Mouse (Mus musculus) embryonic facial prominence, embryonic 10.5 days (tissue): ENCODE measurements around the gene Hsf2bp. TPM values are rescaled to one million over a fixed set of nuclear protein-coding genes. Genes with fewer than 3 reads are reported as not detected.

Experiments
- DNase-seq: peaks from one replicate; pipeline ENCODE4 v3.0.0-alpha.2; 2017; ENCODE audit warnings: low spot score
- H3K27ac ChIP-seq: fragments of 300-500 bp; sonication (generic); replicated peaks from 2 replicates; pipeline ENCODE4 v1.5.1; 2016; ENCODE audit warnings: mild to moderate bottlenecking
- H3K27me3 ChIP-seq: fragments of 300-500 bp; sonication (generic); replicated peaks from 2 replicates; pipeline ENCODE4 v1.6.1; 2016; ENCODE audit warnings: low read depth, mild to moderate bottlenecking; ENCODE audit not compliant: poor library complexity, severe bottlenecking
- H3K36me3 ChIP-seq: fragments of 300-500 bp; sonication (generic); replicated peaks from 2 replicates; pipeline ENCODE4 v1.6.1; 2016; ENCODE audit warnings: mild to moderate bottlenecking, moderate library complexity
- H3K4me1 ChIP-seq: fragments of 300-500 bp; sonication (generic); 2 replicates; pipeline ENCODE4 v1.6.1; 2016
- H3K4me3 ChIP-seq: fragments of 300-500 bp; sonication (generic); 2 replicates; pipeline ENCODE4 v1.5.1; 2016; ENCODE audit warnings: mild to moderate bottlenecking, moderate library complexity
- H3K9me3 ChIP-seq: fragments of 300-500 bp; sonication (generic); 2 replicates; pipeline ENCODE4 v1.6.1; 2016; ENCODE audit warnings: mild to moderate bottlenecking
- WGBS: fragments of 180-500 bp; shearing (Covaris S2); methylation state at CpG from one replicate; pipeline ENCODE4 v1.1.7; 2016; 5-methylcytosine and 5-hydroxymethylcytosine counted together
- polyA plus RNA-seq: library from polyadenylated mRNA; unstranded; fragments of >200 nt; fragmentation: Nextera tagmentation; extraction: Ambion mirVana; gene quantifications from 2 replicates; pipeline ENCODE4 v1.2.1, GENCODE M21; 2016

Hsf2bp gene
- polyA plus RNA-seq, 1 experiment from 2014 or later = 0.54 TPM

DNA sequence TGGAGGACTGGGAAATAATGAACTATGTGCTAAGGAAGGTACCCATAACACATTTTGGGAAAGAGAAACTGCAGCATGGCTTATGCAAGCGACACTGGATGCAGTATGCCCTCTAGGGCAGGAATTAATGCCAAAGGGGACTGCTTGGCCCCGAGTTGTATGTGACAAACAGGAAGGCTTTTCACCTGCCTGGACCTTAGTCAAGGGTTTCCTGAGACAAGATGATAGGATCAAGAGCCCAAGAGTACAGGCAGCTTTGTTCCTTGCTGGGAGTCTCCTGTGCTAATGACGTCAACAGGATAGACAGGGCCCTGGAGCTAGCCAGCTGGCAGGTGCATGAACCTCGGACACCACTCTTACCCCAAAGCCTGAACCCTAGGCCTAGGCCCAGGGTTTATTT, 95.5 kb downstream of the Hsf2bp start:
- no peak for DNase-seq
- Histone ChIP-seq H3K4me3 (no peak overlapping the region), H3K27ac (no peak overlapping the region), H3K27me3 (no peaks in the 10 kb centered on the region), H3K9me3 (no peaks in the 10 kb centered on the region), H3K36me3 (no peaks in the 10 kb centered on the region), H3K4me1 (peaks cover 37% of the 10 kb centered on the region)
- 78% methylated on average over 4 of the region's 4 CpGs for WGBS

DNA sequence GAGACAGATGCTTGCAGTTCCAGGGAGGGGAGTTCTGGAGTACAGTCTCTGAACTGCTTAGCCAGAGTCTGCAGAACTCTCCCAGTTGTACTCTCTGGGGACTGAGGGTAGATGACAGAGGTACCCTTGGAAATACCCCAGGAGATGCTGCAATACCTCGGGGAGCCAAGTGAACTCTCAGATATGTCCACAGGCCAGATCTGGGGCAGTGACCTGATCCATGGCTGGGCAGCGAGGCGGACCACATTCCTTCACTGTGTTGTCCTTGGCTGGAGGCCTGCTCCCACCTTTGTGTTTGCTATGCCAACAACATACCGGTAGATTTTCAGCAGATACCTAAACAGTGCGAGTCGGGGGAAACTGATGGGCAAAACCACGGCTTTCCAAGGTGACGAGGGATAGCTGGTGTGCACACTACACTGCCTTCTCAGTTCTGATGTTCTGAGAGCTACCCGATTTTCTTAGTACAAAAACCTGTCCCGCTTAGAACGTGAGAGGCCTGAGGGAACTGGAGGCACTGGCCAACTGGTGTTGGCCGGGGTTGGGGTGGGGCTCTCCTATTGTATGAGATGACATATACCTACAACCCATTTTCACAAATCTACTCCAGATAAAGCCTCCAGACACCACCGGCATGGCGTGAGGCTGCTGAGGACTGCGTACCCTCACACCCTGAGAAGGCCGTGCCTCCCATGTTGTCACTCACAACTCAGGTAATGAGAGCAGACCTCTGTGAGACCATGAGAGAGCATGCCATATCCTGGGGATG, 96.7 kb downstream of the Hsf2bp start:
- WGBS = 85% methylated on average over 16 of the region's 16 CpGs
- DNase-seq = no peak
- H3K4me3 ChIP-seq = no peak overlapping the region
- peaks cover 46% of the 10 kb centered on the region for H3K4me1 ChIP-seq
- peak overlapping the region; percentile 2; the same call in 1 of the 2 replicates for H3K27ac ChIP-seq
- H3K27me3 ChIP-seq = no peaks in the 10 kb centered on the region
- no peaks in the 10 kb centered on the region for H3K9me3 ChIP-seq
- no peaks in the 10 kb centered on the region for H3K36me3 ChIP-seq

DNA sequence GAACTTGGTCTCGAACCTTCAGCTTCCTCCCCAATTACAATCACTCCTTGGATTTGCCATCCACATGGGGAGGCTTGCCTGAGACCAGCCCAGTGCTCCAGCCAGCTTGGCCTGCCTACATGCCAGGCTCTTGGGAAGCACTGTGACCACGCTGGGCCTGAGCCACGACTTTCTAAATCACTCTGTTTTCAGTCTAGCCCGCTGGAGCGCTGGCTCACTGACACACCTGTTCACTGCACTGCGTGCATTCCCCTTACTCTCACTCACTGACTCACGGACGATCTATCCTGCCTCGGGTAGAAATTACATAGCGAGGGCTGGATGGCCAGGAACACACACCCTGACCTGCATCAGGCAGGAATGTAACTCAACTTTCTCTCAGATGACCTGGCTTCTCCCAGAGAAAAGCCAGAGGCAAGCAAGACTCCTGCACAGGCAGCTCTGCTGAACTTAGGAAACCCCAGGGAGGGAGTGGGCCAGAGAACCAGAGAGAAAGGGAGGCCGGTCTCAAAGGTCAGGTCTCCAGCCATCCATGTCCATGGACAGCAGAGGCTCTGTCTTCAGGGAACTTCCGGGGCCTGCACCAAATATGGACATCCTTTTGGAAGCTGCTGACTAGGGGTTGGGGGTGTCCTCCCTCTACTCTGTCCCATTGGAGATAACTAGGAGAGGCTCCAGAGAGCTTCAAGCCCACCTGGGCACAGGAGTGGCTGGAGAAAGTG, 97.4 kb downstream of the Hsf2bp start:
- Histone ChIP-seq H3K4me3 (no peak overlapping the region), H3K9me3 (no peaks in the 10 kb centered on the region), H3K27me3 (no peaks in the 10 kb centered on the region), H3K36me3 (no peaks in the 10 kb centered on the region), H3K27ac (peak overlapping the region; percentile 2; the same call in 1 of the 2 replicates), H3K4me1 (peaks cover 45% of the 10 kb centered on the region)
- 83% methylated on average over 12 of the region's 12 CpGs for WGBS
- no peak for DNase-seq

DNA sequence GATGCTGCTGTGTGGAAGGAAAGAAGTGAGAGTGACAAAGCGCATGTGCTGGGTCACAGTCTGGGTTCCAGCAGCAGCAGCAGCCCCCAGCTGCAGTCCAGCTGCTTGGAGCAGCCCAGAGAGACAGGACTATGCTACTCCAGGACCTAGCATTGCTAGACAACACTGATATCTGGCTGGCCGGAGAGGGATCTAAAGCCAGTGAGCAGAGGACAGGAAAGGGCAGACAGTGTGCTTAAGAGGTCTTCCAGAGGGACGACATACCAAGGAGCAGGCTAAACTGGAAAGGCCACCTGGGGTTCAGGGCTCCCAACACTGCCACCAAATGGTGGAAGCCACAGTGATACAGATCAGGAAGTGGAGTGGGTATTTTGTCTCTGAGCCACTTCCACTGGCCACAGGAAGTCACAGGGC, 99.0 kb downstream of the Hsf2bp start:
- Histone ChIP-seq H3K9me3 (no peaks in the 10 kb centered on the region), H3K4me1 (peaks cover 50% of the 10 kb centered on the region), H3K36me3 (no peaks in the 10 kb centered on the region), H3K27me3 (no peaks in the 10 kb centered on the region), H3K4me3 (no peak overlapping the region), H3K27ac (peak overlapping the region; percentile 42)
- WGBS = 32% methylated on average over 3 of the region's 3 CpGs
- peak; percentile 35 for DNase-seq

DNA sequence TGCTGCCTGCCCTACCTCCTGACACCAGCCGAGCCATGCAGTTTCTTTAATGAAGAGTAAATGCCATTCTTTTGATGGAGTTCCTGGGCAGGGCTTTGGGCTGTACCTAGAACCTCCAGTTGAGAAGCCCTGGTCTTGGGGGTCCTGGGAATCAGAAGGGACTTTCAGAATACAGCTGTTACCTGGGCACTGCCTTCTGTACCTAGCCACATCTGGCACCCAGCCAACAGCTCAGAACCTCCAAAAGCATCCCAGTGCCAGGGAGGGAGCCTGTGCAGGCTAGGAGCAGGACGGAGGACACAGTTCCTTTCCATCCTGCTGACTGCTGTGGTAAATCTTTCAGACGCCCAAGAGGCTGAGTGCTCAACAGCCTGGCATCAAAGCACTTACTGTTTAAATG, 100.3 kb downstream of the Hsf2bp start:
- Histone ChIP-seq H3K27ac (peak overlapping the region; percentile 67; the same call in 1 of the 2 replicates), H3K36me3 (no peaks in the 10 kb centered on the region), H3K9me3 (no peaks in the 10 kb centered on the region), H3K4me1 (peaks cover 63% of the 10 kb centered on the region), H3K27me3 (no peaks in the 10 kb centered on the region), H3K4me3 (no peak overlapping the region)
- WGBS = 65% methylated on average over 3 of the region's 3 CpGs
- no peak for DNase-seq

DNA sequence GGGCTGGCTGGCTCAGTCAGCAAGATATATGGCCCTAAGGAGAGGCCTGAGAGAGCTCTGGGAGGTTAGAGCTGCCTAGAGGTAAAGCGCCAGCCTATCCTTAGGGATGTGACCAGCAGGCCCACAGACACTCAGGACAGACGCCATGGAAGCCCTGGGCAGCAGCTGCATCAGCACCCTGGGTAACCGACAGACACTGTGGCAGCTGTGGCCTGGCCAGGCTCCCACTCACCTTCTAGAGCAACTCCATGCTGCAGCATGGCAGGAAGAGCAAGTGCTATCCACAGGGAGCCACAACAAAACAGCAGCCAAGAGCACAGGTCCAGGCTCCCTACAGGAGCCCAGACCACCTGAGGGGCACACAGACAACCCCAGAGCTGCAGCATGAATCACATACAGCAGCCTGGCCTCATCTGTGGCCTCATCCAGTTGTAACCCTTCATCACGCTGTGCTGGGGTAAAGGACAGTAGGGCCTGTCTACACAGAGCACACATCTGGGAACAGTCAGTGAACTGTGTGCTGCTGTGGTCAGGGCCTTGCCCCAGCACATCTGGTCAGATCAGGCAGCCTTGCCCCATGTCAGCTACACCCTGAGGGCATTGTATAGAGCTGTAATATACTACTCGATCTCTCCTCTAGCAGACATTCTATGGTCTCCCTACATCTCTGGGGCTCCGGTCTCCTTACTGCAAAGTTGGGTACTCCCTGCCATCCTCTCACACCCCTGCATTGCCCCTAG, 100.9 kb downstream of the Hsf2bp start:
- peak overlapping the region; percentile 67 for H3K27ac ChIP-seq
- peak; percentile 42 for DNase-seq
- no peaks in the 10 kb centered on the region for H3K27me3 ChIP-seq
- H3K9me3 ChIP-seq = no peaks in the 10 kb centered on the region
- H3K4me3 ChIP-seq = no peak overlapping the region
- WGBS = 60% methylated on average over 6 of the region's 6 CpGs
- peaks cover 67% of the 10 kb centered on the region for H3K4me1 ChIP-seq
- H3K36me3 ChIP-seq = no peaks in the 10 kb centered on the region

DNA sequence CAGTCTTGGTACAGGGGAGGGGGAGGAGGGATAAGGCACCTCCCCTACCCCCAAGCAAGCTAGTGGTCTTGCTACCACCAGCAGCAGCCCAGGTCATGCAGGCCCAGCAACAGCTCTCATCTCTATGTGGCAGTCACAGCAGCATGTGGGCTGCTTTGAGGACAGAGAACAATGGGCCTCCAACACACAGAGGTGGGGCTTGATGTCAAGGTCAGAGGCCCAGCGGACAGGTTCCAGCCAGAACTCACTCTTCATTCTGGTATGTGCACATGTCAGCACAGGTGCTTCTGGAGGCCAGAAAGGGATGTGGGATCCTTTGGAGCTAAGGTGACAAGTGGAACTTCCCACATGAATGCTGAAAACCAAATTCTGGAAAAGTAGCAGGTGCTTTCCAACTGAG, 102.2 kb downstream of the Hsf2bp start:
- H3K27ac ChIP-seq = no peak overlapping the region
- no peaks in the 10 kb centered on the region for H3K9me3 ChIP-seq
- no peaks in the 10 kb centered on the region for H3K27me3 ChIP-seq
- H3K36me3 ChIP-seq = no peaks in the 10 kb centered on the region
- WGBS = 80% methylated on average over 1 of the region's 1 CpGs
- no peak overlapping the region for H3K4me3 ChIP-seq
- peaks cover 72% of the 10 kb centered on the region for H3K4me1 ChIP-seq
- DNase-seq = no peak

DNA sequence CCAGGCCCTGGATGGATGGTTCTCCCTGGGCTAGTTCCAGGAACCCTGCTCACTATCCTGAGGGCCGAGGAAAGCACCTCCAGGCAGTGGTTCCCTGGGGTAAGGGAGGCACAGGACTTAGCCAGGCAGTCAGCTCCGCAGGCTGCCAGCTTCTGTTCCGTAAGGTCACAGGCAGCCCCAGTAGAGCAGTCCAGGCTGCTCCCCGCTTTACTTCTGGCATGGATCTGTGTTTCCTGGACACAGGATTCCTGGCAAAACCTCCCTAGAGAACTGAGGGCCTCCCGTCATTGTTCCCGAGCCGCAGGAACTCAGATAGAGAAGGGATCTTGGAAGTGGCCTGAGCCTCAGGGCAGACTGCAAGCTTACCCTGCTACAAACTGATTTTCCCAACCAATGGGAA, 104.7 kb downstream of the Hsf2bp start:
- Histone ChIP-seq H3K9me3 (no peaks in the 10 kb centered on the region), H3K27ac (peak overlapping the region; percentile 68), H3K4me3 (no peak overlapping the region), H3K36me3 (no peaks in the 10 kb centered on the region), H3K27me3 (no peaks in the 10 kb centered on the region), H3K4me1 (peaks cover 57% of the 10 kb centered on the region)
- 41% methylated on average over 7 of the region's 7 CpGs for WGBS
- DNase-seq = no peak

DNA sequence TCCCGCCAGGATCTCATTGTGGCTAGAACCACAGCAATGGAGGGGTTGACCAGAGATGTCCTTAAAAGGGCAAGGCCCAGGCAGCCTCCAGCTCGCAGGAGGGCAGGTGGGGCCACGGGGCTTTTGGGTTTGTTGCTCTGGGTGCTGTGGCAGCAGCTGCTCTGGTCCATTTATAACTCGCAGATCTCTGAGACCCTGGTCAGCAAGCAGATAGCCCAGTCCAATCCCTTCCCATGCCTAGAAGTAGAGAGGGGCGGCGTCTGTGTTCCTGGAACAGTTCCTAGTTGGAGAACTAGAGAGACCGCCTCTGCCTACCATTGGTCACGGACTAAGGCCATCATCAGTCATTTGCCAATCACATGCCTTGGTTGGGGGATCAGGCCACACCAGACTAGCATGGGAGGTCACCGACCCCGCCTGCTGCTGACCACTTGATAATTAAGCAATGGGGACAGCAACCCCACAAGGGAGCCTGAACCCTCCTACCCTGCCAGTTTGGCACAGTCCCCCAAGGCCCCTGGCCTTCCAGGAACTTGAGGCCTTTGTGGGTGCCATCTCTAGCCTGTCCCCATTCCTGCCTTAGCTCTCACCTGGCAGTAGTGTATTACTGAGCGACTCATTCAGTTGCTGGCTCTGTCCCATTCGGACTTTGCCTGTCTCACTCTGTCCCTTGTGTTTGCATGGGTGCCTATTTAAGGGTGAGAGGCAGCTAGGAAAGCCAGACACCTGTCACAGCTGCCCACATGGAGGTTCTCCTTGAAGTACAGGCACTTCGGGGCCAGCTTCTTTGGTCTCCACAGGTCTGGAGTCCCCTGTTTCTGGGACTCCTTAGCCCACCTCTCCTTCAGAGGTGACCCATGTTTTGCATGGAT, 106.1 kb downstream of the Hsf2bp start:
- H3K36me3 ChIP-seq = no peaks in the 10 kb centered on the region
- no peaks in the 10 kb centered on the region for H3K27me3 ChIP-seq
- no peaks in the 10 kb centered on the region for H3K9me3 ChIP-seq
- peak overlapping the region; percentile 61 for H3K27ac ChIP-seq
- WGBS = 55% methylated on average over 13 of the region's 13 CpGs
- H3K4me1 ChIP-seq = peaks cover 43% of the 10 kb centered on the region
- no peak overlapping the region for H3K4me3 ChIP-seq
- DNase-seq = peak; percentile 61

DNA sequence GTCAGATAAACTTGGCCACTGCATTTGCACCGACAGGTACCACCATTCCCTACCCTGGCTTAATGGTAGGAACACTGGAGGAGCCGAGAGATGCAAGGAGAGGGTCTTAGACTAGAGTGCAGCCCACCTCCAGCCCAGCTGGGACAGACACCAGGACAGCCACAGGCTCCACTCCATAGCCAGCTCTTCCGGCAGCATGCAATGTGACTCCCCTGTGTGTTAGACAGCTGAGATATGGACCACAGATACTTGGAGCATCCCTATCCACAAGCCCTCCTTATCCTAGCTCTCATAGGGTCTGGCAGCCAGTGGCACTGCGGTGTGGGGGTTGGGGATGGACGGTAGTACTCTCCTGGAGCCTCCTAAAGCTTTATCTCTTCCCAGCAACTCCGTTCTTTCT, 107.1 kb downstream of the Hsf2bp start:
- Histone ChIP-seq H3K27me3 (no peaks in the 10 kb centered on the region), H3K36me3 (no peaks in the 10 kb centered on the region), H3K9me3 (no peaks in the 10 kb centered on the region), H3K4me3 (no peak overlapping the region), H3K4me1 (peaks cover 36% of the 10 kb centered on the region), H3K27ac (peak overlapping the region; percentile 61; the same call in 1 of the 2 replicates)
- DNase-seq = no peak
- WGBS = 92% methylated on average over 6 of the region's 6 CpGs

DNA sequence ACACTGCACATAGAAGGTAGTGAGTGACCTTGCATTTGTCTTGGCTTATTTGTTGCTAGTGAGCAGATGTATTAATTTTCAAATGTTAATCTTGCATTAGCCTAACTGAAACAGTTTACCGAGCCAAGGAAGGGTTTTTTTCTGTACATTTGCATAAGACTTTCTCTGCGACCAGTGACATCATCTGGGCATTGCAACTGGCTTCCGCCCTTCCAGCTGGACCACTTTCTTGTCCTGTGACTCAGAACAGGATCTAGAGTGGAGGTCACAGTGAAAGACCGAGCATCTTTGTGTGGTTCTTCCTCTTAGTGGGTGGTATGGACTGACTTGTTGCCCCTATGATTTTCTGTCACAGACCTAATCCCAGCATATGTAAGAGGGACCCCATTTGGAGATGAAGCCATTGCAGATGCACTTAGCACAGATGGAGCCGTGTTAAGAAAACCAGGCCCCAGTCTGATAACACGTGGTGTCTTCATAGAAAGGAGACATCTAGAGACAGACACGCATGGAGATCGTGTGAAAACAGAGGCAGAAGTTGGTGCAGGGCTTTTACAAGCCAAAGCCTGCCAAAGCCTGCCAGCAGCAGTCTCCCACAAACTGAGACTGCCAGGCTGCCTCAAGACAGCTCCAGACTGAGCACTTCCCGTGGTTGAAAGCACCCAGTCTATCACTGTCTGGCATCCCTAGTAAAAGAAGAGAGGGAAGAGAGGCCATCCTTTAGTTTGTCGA, 108.1 kb downstream of the Hsf2bp start:
- DNase-seq = no peak

More for the DNA sequence above, 108.1 kb downstream of the Hsf2bp start:
- Histone ChIP-seq H3K27me3 (no peaks in the 10 kb centered on the region), H3K9me3 (no peaks in the 10 kb centered on the region), H3K4me3 (no peak overlapping the region), H3K36me3 (no peaks in the 10 kb centered on the region), H3K27ac (no peak overlapping the region), H3K4me1 (peaks cover 32% of the 10 kb centered on the region)
- 86% methylated on average over 10 of the region's 10 CpGs for WGBS
